Mouse (Mus musculus) CD4-positive helper T cell, adult 2 months (primary cell): ENCODE data around the gene Meaf6.
A peak's percentile ranks its signal among the peaks of the same experiment; 100 is the strongest.

Experiments used
- DNase-seq: peaks from one replicate; pipeline ENCODE4 v3.0.0-alpha.2; 2012; ENCODE audit warnings: low read depth, missing footprints, low spot score

Gene Meaf6

GRCm38 (mm10) chr4:125084403-125085345 lies at the start of gene Meaf6:
Meaf6 (plus strand) TSS chr4:125085134.
- peak; percentile 92 for DNase-seq

- DNase-seq: no peak
These were observed 40.5 kb upstream of the Meaf6 start for GRCm38 (mm10) chr4:125044454-125044853.

GRCm38 (mm10) chr4:125055385-125055784 lies 29.5 kb upstream of the Meaf6 start:
- DNase-seq: no peak

- DNase-seq: no peak
These were observed 28.5 kb upstream of the Meaf6 start for GRCm38 (mm10) chr4:125056476-125056875.

- no peak for DNase-seq
These were observed 27.7 kb upstream of the Meaf6 start for GRCm38 (mm10) chr4:125057273-125057672.

GRCm38 (mm10) chr4:125058033-125058432 lies 26.9 kb upstream of the Meaf6 start:
- DNase-seq: no peak

- peak; percentile 31 for DNase-seq
These were observed 25.9 kb upstream of the Meaf6 start for GRCm38 (mm10) chr4:125059025-125059424.

GRCm38 (mm10) chr4:125063829-125064228 lies 21.1 kb upstream of the Meaf6 start:
- no peak for DNase-seq

GRCm38 (mm10) chr4:125065517-125066307 lies 19.2 kb upstream of the Meaf6 start, which contains the start of gene Dnali1:
Dnali1 (minus strand) TSS chr4:125065703.
- DNase-seq: peak; percentile 82

- peak; percentile 92 for DNase-seq
These were observed 18.2 kb upstream of the Meaf6 start, which contains the start of gene Snip1 for GRCm38 (mm10) chr4:125066490-125067370. Snip1 (plus strand) TSS chr4:125066672.

GRCm38 (mm10) chr4:125077700-125078099 lies 7.2 kb upstream of the Meaf6 start:
- no peak for DNase-seq

- DNase-seq: no peak
These were observed 6.2 kb upstream of the Meaf6 start for GRCm38 (mm10) chr4:125078698-125079097.

- DNase-seq: peak; percentile 81
These were observed 460 bp downstream of the Meaf6 start for GRCm38 (mm10) chr4:125085346-125085841.

- no peak for DNase-seq
These were observed 8.1 kb downstream of the Meaf6 start for GRCm38 (mm10) chr4:125093031-125093430.

- DNase-seq: no peak
These were observed 11.1 kb downstream of the Meaf6 start for GRCm38 (mm10) chr4:125096066-125096465.

GRCm38 (mm10) chr4:125097412-125097811 lies 12.5 kb downstream of the Meaf6 start:
- no peak for DNase-seq

- peak; percentile 83 for DNase-seq
These were observed 14.5 kb downstream of the Meaf6 start for GRCm38 (mm10) chr4:125099458-125099857.

- no peak for DNase-seq
These were observed 16.4 kb downstream of the Meaf6 start for GRCm38 (mm10) chr4:125101334-125101733.

GRCm38 (mm10) chr4:125105354-125105753 lies 20.4 kb downstream of the Meaf6 start:
- DNase-seq: no peak

GRCm38 (mm10) chr4:125114638-125115037 lies 29.7 kb downstream of the Meaf6 start:
- peak; percentile 70 for DNase-seq

- DNase-seq: no peak
These were observed 30.1 kb downstream of the Meaf6 start for GRCm38 (mm10) chr4:125115081-125115480.
